ENCODE assay signal across 8 mouse cellular contexts in the genomic region with DNA sequence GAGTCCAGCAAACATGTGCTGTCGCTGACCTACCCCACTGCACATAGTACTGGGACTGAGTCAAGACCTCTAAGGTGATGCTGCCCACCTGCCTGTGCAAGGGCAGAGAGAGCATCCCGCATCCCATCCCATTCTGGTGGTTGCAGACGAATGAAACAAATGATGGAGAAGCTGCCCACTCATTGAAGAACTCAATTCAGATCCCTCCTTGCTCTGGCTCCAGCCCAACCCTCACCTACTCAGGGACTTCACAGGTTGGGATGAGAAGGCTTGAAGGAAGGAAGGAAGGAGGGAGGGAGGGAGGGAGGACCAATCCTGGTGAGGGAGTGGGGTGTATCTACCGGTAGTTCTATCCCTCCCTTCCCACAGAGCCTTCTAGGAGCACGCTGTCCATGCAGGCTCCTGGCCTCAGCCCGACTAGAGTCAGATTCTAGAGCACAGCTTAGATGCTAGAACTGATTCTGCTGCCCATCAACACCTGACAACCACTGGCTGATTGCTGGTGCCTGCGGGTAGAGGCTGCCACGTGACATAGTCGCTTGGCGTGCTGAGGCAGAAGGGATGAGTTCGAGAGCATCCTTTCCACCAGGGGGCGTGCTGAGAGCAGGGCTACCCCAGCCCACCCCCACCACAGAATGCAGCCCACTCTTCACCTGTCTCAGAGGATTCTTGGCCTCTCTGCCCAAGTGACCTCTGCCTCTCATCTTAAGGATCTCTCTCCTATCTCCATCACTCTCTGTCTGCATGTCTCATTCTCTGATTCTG. TPM values are rescaled to one million over a fixed set of nuclear protein-coding genes. Genes with fewer than 3 reads are reported as not detected.
DNase-seq lines count a peak whose midpoint lies in the region; ATAC-seq lines count a peak whose summit lies in the region.

No protein-coding gene starts in this region.

- no peaks in the 10 kb centered on the region for H3K27me3 ChIP-seq in midbrain, embryonic 14.5 days (ENCODE audit: control insufficient read depth, insufficient read depth, low read length)

- peak; percentile 19 for DNase-seq in adrenal gland, postnatal 10 days
- no peak for DNase-seq in adrenal gland, adult 18-20 months (ENCODE audit: low spot score in 2 of 2)
- DNase-seq in kidney, postnatal 10 days = peak; percentile 21
- no peak for DNase-seq in kidney, postnatal 14 days
- DNase-seq in ZHBTc4 (ENCODE audit: low read depth, low spot score) = peak; percentile 56
- DNase-seq in midbrain, embryonic 14.5 days = peak; percentile 51
- no peak for DNase-seq in urinary bladder, postnatal 14 days (ENCODE audit: low spot score)
- no peak for DNase-seq in layer of hippocampus, adult 9-10 months (ENCODE audit: low spot score)

- no peaks in the 10 kb centered on the region for H3K36me3 ChIP-seq in midbrain, embryonic 14.5 days (ENCODE audit: control insufficient read depth, insufficient read depth, low read length)

- no peaks in the 10 kb centered on the region for H3K4me1 ChIP-seq in midbrain, embryonic 14.5 days (ENCODE audit: control insufficient read depth, insufficient read depth, low read length)

- no peak overlapping the region for H3K4me3 ChIP-seq in midbrain, embryonic 14.5 days (replicated peaks; ENCODE audit: low read depth, low read length)

- no peaks in the 10 kb centered on the region for H3K9me3 ChIP-seq in midbrain, embryonic 14.5 days (ENCODE audit: control insufficient read depth, low read length)

- no peak for ATAC-seq in midbrain, embryonic 14.5 days (ENCODE audit: low FRiP score, low TSS enrichment)

- 38% methylated on average over 12 of the region's 12 CpGs for WGBS in midbrain, embryonic 14.5 days

- H3K4me2 ChIP-seq in midbrain, embryonic 14.5 days (ENCODE audit: low read length) = no peak overlapping the region

- H3K27ac ChIP-seq in midbrain, embryonic 14.5 days (replicated peaks; ENCODE audit: low read depth, low read length) = no peak overlapping the region

- H3K9ac ChIP-seq in midbrain, embryonic 14.5 days (replicated peaks; ENCODE audit: low read length) = no peak overlapping the region

RNA-seq across cellular contexts. Expression of gene Ky, which starts 13.3 kb away (rescaled TPM):
- total RNA-seq in adrenal gland, postnatal 10 days (2021) = 1 to 10 TPM; 1.3 to 6.9 TPM
- total RNA-seq in adrenal gland, adult 18-20 months (2021) = under 1 TPM; 0.27 to 0.35 TPM
- 0.54 and 0.72 TPM in 2 replicates for polyA plus RNA-seq in midbrain, embryonic 14.5 days (2014; fragmentation: Nextera tagmentation; extraction: Ambion mirVana)

Comparison
In these comparisons a context has a peak if more than half of its experiments do, and no peak if none do; other contexts are left out.
1. DNase-seq: peak in adrenal gland, postnatal 10 days (single experiment), kidney, postnatal 10 days (single experiment), ZHBTc4 (single experiment) and midbrain, embryonic 14.5 days (single experiment); none in adrenal gland, adult 18-20 months (0 of 2), kidney, postnatal 14 days (single experiment), urinary bladder, postnatal 14 days (single experiment) and layer of hippocampus, adult 9-10 months (single experiment).